Mouse (Mus musculus) cerebellum, adult 8-10 months (tissue): ENCODE data around the gene Rheb.
"Not testable (repeated sequence)": the region's sequence is repeated elsewhere in the genome, so short reads cannot be mapped to it uniquely, and the experiment has no call there.

Experiments used
- DNase-seq: peaks from one replicate; pipeline ENCODE4 v3.0.0; 2022

The Rheb gene

GRCm38 (mm10) chr5:24842274-24843102 lies at the start of gene Rheb:
TSS of gene Rheb (minus strand) at chr5:24842624.
- peak; percentile 99 for DNase-seq

GRCm38 (mm10) chr5:24889860-24890259 lies 47.4 kb upstream of the Rheb start:
- DNase-seq: no peak

GRCm38 (mm10) chr5:24888874-24889591 lies 46.6 kb upstream of the Rheb start:
- no peak for DNase-seq

GRCm38 (mm10) chr5:24887271-24887670 lies 44.8 kb upstream of the Rheb start:
- DNase-seq: no peak

GRCm38 (mm10) chr5:24878713-24879112 lies 36.3 kb upstream of the Rheb start:
- DNase-seq: no peak

GRCm38 (mm10) chr5:24877836-24878624 lies 35.6 kb upstream of the Rheb start:
- DNase-seq: no peak

- DNase-seq: no peak
Measured at GRCm38 (mm10) chr5:24876653-24877052, 34.2 kb upstream of the Rheb start.

- peak; percentile 96 for DNase-seq
Measured at GRCm38 (mm10) chr5:24874111-24874510, 31.7 kb upstream of the Rheb start.

- DNase-seq: no peak
Measured at GRCm38 (mm10) chr5:24873221-24873620, 30.8 kb upstream of the Rheb start.

- DNase-seq: no peak
Measured at GRCm38 (mm10) chr5:24871276-24871675, 28.9 kb upstream of the Rheb start.

- DNase-seq: no peak
Measured at GRCm38 (mm10) chr5:24869796-24870289, 27.4 kb upstream of the Rheb start.

- DNase-seq: no peak
Measured at GRCm38 (mm10) chr5:24863804-24864203, 21.4 kb upstream of the Rheb start.

GRCm38 (mm10) chr5:24861449-24861930 lies 19.1 kb upstream of the Rheb start:
- DNase-seq: no peak

GRCm38 (mm10) chr5:24860635-24861448 lies 18.4 kb upstream of the Rheb start:
- DNase-seq: peak; percentile 89

GRCm38 (mm10) chr5:24859771-24860540 lies 17.5 kb upstream of the Rheb start:
- DNase-seq: no peak

GRCm38 (mm10) chr5:24854827-24855600 lies 12.6 kb upstream of the Rheb start:
- DNase-seq: no peak

- DNase-seq: no peak
Measured at GRCm38 (mm10) chr5:24854256-24854655, 11.8 kb upstream of the Rheb start.

- not testable (repeated sequence) for DNase-seq
Measured at GRCm38 (mm10) chr5:24848261-24848660, 5.8 kb upstream of the Rheb start.

GRCm38 (mm10) chr5:24843841-24844240 lies 1.4 kb upstream of the Rheb start:
- DNase-seq: no peak

- no peak for DNase-seq
Measured at GRCm38 (mm10) chr5:24843103-24843475, 665 bp upstream of the Rheb start.
